Mouse (Mus musculus) gastrocnemius, postnatal 10 days (tissue): Measurements from ENCODE around the gene Eif1ad. TPM values are rescaled to one million over a fixed set of nuclear protein-coding genes. Genes with fewer than 3 reads are reported as not detected.
A peak's percentile ranks its signal among the peaks of the same experiment; 100 is the strongest.
"Not testable (repeated sequence)": the region's sequence is repeated elsewhere in the genome, so short reads cannot be mapped to it uniquely, and the experiment has no call there.

Source experiments
- DNase-seq: peaks from one replicate; pipeline ENCODE4 v3.0.0; 2021; ENCODE audit warnings: mixed read lengths
- total RNA-seq, 2 experiments: library from RNA; stranded (reverse); gene quantifications; 2 replicates each; pipeline ENCODE4 v1.2.3; 2021

Eif1ad gene
- total RNA-seq, 2 experiments from 2014 or later = 14.0 to 15.6 TPM

GRCm38 (mm10) chr19:5374748-5375147 is 8.2 kb downstream of the Eif1ad start:
- no peak for DNase-seq

GRCm38 (mm10) chr19:5377446-5377845 is 10.9 kb downstream of the Eif1ad start:
- DNase-seq = no peak

GRCm38 (mm10) chr19:5383326-5383725 is 16.8 kb downstream of the Eif1ad start:
- no peak for DNase-seq

- DNase-seq = no peak
Measured at GRCm38 (mm10) chr19:5384715-5385114, 18.2 kb downstream of the Eif1ad start.

GRCm38 (mm10) chr19:5388011-5388441 is 21.5 kb downstream of the Eif1ad start:
- peak; percentile 46 for DNase-seq

GRCm38 (mm10) chr19:5388588-5389242 is 22.2 kb downstream of the Eif1ad start, which contains the start of gene Sart1:
Sart1 (minus strand) TSS chr19:5388703.
- DNase-seq = peak; percentile 93

GRCm38 (mm10) chr19:5389647-5390046 is 23.1 kb downstream of the Eif1ad start:
- DNase-seq = no peak

- no peak for DNase-seq
Measured at GRCm38 (mm10) chr19:5390416-5390815, 23.9 kb downstream of the Eif1ad start.

- peak; percentile 56 for DNase-seq
Measured at GRCm38 (mm10) chr19:5392892-5393291, 26.4 kb downstream of the Eif1ad start.

- no peak for DNase-seq
Measured at GRCm38 (mm10) chr19:5394168-5394567, 27.6 kb downstream of the Eif1ad start.

GRCm38 (mm10) chr19:5395371-5395770 is 28.8 kb downstream of the Eif1ad start:
- DNase-seq = no peak

GRCm38 (mm10) chr19:5401073-5401472 is 34.5 kb downstream of the Eif1ad start:
- DNase-seq = not testable (repeated sequence)

GRCm38 (mm10) chr19:5402293-5402692 is 35.8 kb downstream of the Eif1ad start, which contains the start of gene Tsga10ip:
Tsga10ip (minus strand) TSS chr19:5402526.
- DNase-seq = no peak

- DNase-seq = no peak
Measured at GRCm38 (mm10) chr19:5405924-5406323, 39.4 kb downstream of the Eif1ad start.

- DNase-seq = not testable (repeated sequence)
Measured at GRCm38 (mm10) chr19:5406531-5407126, 40.1 kb downstream of the Eif1ad start.

GRCm38 (mm10) chr19:5407133-5407532 is 40.6 kb downstream of the Eif1ad start:
- peak; percentile 59 for DNase-seq

GRCm38 (mm10) chr19:5408057-5409001 is 41.8 kb downstream of the Eif1ad start:
- DNase-seq = no peak

- DNase-seq = no peak
Measured at GRCm38 (mm10) chr19:5409068-5409467, 42.5 kb downstream of the Eif1ad start.

GRCm38 (mm10) chr19:5410641-5411040 is 44.1 kb downstream of the Eif1ad start:
- DNase-seq = no peak

GRCm38 (mm10) chr19:5411961-5412360 is 45.4 kb downstream of the Eif1ad start:
- DNase-seq = no peak

- no peak for DNase-seq
Measured at GRCm38 (mm10) chr19:5413840-5414239, 47.3 kb downstream of the Eif1ad start.

- DNase-seq = no peak
Measured at GRCm38 (mm10) chr19:5414534-5414957, 48.0 kb downstream of the Eif1ad start.
